Mouse (Mus musculus): ENCODE results near the gene Scgb2b20. TPM values are rescaled to one million over a fixed set of nuclear protein-coding genes. Genes with fewer than 3 reads are reported as not detected.
"Not testable (repeated sequence)": the region's sequence is repeated elsewhere in the genome, so short reads cannot be mapped to it uniquely, and the experiment has no call there.

Scgb2b20 gene
- not detected for total RNA-seq (2021)
- long read RNA-seq, experiment 1: 0 reads
- long read RNA-seq, experiment 2: 0 reads

DNA sequence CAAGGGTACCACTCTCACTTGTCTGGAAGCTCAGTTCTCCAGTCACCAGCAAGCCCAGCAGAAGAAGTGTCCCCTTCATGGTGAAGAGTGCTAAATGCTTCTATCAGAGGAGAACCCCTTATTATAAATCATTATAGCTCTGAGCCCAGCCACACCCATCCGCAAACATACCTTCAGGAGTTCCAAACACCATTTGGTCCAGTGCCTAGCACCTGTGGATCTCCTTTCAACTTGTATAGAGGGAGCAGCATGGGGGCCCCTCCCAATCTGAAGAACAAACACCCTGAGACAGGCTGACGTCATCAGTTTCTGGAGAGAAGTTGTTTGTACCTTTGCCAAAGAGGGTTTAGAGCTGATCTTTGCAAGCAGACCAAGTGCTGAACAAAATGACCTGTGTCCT, at the start of gene Scgb2b20:
TSS of gene Scgb2b20 (minus strand) at position 101 of the 400 bp plus-strand sequence.
- DNase-seq (ENCODE audit: low spot score in 2 of 2); intact Hi-C loops (cut with DNase I): not testable (repeated sequence)

DNA sequence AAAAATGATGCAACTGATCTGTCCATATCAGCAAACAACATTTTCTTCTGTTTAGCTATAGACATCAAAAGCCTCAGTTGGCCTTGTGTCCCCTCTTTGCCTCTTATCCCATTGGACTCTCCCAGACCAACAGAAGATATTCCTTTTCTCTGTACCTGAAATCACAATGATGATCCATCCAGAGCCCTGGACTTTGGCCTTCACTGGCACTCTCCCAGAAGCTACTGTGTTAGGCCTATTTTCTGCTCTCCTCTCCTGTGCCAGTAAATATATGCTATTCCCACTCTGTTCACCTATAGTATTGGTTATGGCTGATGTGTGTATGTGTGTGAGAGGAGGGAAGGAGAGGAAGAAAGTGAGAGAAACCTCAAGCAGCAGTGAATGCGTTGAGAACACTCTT, 43.6 kb upstream of the Scgb2b20 start:
- intact Hi-C loops (cut with DNase I); DNase-seq (ENCODE audit: low spot score in 2 of 2): not testable (repeated sequence)

DNA sequence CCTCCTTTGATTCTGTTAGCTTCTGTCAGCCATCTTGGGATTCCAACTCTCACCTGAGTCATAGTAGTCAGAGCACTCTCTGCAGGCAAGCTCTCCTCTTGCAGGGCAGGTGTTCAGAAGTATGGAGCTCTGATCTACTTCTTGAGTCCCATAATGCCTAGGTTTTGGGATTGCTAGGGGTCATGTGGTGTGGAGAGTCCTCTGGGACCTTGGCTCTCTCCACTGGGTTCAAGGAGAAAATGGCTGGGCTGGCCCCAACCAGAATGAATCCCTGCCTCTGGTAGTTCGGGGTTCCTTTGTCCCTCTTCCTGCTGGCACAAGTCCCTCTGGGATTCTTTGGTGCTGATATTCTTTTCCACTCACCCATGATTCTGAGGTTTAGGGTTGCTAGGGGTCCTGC, 35.5 kb upstream of the Scgb2b20 start:
- intact Hi-C loops (cut with DNase I): no loop called here
- no peak for DNase-seq (ENCODE audit: low spot score in 2 of 2)

DNA sequence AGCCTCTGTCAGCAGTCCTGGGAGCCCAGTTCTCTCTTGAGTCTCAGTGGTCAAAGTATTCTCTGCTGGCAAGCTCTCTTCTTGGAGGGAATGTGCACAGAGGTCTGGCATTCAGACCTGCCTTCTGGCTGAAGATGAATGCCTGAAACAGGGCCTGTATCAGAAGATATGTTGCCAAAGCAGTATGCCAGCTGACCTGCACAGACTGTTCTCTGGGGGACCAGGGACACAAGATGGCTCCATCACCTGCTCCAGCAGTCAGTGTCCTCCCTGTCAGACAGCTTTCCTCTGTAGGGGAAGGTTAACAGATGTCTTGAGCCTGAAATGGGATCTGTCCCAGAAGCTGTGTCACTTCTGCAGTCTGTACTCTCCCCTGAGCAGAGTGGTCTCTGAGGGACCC, 33.6 kb upstream of the Scgb2b20 start:
- intact Hi-C loops (cut with DNase I): not testable (repeated sequence)

DNA sequence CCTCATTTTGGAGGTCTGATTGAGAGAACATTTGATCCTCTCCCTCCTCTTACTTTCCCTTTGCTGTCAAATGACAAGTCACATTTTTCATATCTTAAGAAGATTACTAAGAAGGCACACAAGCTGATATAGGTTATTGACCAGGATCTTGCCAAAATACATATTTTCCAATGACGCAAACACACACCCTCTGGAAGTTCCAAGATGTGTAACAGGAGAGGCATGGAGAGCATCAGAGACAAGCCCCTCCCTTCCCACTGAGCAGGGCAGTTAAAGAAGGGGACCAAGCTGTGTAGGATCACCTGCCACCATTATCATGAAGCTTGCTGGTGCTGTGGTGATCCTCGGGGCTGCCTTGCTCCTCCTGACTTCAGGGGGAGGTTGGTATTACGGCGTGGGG, 6.8 kb upstream of the Scgb2b20 start, which contains the start of gene Scgb1b20:
TSS of gene Scgb1b20 (plus strand) at position 301 of the 400 bp plus-strand sequence.
- intact Hi-C loops (cut with DNase I): not testable (repeated sequence)

More for the DNA sequence above, 33.6 kb upstream of the Scgb2b20 start:
- not testable (repeated sequence) for DNase-seq (ENCODE audit: low spot score in 2 of 2)

More for the DNA sequence above, 6.8 kb upstream of the Scgb2b20 start, which contains the start of gene Scgb1b20:
- not testable (repeated sequence) for DNase-seq (ENCODE audit: low spot score in 2 of 2)

Other genes with a start within 250 kb of the Scgb2b20 start
- not detected for gene Scgb2b18, start 192.5 kb downstream of the Scgb2b20 start, total RNA-seq (2021)
- gene Scgb1b18, start 180.8 kb downstream of the Scgb2b20 start, total RNA-seq (2021): not detected
- gene Scgb2b19, start 86.0 kb downstream of the Scgb2b20 start, total RNA-seq (2021): not detected
- gene Scgb1b19, start 79.0 kb downstream of the Scgb2b20 start, total RNA-seq (2021): not detected
- not detected for gene Scgb1b20, start 6.9 kb upstream of the Scgb2b20 start, total RNA-seq (2021)
- not detected for gene Scgb2b21, start 154.1 kb upstream of the Scgb2b20 start, total RNA-seq (2021)

Data from left cerebral cortex, postnatal 14 days (tissue).